Mouse (Mus musculus): ENCODE measurements around the gene Zim1.

The Zim1 gene

GRCm38 (mm10) chr7:6651221-6651620, 45.0 kb downstream of the Zim1 start:
- no peak for DNase-seq (ENCODE audit: low spot score in 2 of 2)

- DNase-seq (ENCODE audit: low spot score in 2 of 2) = no peak
These were observed 45.7 kb downstream of the Zim1 start for GRCm38 (mm10) chr7:6650526-6650925.

- DNase-seq (ENCODE audit: low spot score in 2 of 2) = no peak
These were observed 50.4 kb downstream of the Zim1 start for GRCm38 (mm10) chr7:6645821-6646220.

- no peak for DNase-seq (ENCODE audit: low spot score in 2 of 2)
These were observed 58.2 kb downstream of the Zim1 start for GRCm38 (mm10) chr7:6638076-6638475.

GRCm38 (mm10) chr7:6636741-6637140, 59.5 kb downstream of the Zim1 start:
- DNase-seq (ENCODE audit: low spot score in 2 of 2) = no peak

- DNase-seq (ENCODE audit: low spot score in 2 of 2) = no peak
These were observed 60.4 kb downstream of the Zim1 start for GRCm38 (mm10) chr7:6635831-6636230.

Measured in thymus, postnatal 10 days (tissue).